Mouse (Mus musculus) cerebellum, postnatal 14 days (tissue): ENCODE measurements around the gene Ncam1.

ENCODE experiments used
- DNase-seq, 2 experiments: peaks; one replicate each; pipeline ENCODE4 v3.0.0; 2021; ENCODE audit warnings: mixed read lengths in 2 of 2

The Ncam1 gene

DNA sequence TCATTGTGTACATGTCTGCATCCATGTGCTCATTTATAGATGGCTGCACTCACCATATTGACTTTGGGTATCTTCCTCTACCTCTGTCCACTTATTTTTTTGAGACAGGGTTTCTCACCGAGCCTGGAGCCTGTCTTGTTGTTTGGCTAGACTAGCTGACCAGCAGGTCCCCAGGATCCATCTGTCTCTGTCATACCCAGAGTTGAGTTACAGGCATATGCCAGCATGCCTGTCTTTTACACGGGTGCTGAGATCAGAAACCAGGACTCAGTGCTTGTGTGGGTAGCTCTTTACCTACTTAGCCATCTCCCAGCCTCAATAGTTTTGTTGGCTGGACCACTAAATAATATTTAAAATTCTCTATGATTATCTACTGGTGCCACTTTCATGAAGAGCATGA, 180.5 kb downstream of the Ncam1 start:
- DNase-seq = peak; percentile 52 to 72

DNA sequence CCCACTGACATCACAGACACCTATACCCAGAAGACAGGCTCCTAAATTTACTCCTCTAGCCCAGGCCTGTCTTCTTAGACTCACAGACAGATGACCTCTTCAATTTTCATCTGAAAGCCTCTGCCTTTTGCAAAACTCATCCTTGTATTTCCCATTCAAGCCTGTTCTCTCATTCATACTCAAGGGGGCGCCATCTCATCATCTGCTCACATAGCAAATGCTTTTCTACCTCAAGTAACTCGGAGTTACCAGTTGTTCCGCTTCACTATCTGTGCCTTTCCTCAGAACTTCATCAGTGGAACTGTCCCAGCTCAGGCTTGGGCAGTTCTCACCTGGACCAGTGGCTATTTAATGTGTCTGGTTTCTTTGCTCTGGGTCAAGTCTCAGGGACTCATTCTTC, 181.5 kb downstream of the Ncam1 start:
- peak; percentile 67 to 70 for DNase-seq

DNA sequence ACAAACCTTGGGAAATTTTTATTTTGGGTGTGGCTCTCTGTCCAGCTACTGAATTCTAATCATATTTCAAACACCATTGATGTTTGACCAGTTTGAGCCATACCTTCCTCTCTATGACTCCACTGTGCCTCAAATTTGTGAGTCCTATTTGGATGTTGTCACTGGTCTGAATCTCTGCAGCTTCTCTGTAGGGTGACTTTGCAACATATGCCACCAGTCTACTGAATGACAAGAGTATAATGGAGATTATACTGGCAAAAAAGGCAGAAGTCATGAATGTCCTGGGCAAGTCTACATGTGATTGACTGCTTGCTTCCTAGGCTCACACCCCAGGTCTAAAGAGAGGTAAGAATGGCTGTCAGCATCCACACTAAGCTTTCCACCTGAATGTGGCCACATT, 186.3 kb downstream of the Ncam1 start:
- DNase-seq = no peak

DNA sequence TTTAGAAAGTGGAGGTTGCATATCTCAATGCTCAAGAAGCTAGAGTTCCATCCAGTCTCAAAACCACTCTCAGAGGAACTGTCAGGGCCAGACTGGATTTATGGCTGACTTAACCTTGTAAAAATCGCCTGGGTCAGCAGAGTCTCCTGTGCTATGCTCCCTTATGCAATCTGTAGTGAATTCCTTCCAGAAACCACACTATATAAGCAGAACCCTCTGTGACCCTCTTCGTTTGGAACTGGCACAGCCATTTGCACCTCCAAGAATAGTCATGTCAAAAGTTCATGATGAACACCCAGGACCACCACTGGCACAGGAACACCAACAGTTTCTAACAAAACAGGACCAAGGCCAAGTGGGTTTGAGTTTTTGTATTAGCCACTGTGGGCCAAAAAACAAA, 190.5 kb downstream of the Ncam1 start:
- DNase-seq = no peak

DNA sequence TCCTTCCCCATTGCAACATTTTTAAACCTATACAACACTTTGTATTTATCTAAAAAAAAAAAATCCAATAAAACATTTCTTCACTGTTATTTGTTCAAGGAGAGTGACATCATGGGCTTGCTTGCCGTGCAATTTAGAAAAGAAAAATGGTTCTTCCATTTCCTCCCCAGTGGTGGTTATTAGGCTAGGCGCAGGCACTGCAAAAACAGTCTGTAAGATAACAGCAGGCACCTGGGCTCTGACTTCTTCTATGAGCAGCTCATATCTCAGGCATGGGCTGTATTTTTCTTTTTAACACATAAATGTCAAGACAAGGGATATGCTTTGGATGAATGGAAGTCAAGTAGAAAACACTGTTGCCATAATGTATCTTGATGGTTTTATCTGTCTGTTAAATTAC, 192.0 kb downstream of the Ncam1 start:
- no peak for DNase-seq

DNA sequence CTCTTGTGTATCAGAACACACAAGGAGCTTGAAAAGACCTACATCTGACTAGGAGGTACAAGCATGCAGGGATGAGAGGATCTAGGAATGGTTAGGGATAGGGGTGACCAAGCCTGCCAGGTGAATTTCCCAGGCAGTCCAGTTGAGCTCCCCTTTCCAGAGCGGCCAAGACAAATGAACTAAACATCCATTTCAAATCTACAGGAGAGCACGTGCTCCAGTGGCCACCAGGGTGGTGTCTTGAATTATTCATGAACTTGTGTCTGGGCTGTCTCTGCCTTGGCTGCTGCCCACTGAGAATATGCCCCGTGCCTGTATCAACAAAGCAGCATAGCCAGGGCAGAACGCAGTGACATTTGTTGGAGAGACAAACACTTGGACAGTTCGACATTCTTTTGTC, 192.4 kb downstream of the Ncam1 start:
- DNase-seq = peak in 1 of 2 experiments; percentile 46

DNA sequence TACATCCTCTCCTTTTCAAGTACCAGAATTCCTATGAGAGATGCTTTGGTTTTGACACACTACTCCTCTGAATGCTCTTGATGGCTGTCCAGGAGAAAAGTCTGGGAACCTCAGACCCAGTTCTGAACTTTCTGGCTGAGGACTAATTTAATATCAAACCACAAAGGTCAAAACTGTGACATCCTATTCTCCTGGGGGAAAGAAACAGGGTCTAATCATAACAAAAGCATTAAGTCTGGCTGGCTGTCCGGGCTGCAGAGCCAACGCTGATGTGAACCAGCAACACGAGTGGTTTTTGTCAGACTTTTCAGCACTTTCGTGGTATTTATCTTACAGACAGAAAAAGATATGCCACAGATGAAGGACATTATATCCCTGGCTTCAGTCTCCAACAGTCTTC, 192.9 kb downstream of the Ncam1 start:
- DNase-seq = no peak

DNA sequence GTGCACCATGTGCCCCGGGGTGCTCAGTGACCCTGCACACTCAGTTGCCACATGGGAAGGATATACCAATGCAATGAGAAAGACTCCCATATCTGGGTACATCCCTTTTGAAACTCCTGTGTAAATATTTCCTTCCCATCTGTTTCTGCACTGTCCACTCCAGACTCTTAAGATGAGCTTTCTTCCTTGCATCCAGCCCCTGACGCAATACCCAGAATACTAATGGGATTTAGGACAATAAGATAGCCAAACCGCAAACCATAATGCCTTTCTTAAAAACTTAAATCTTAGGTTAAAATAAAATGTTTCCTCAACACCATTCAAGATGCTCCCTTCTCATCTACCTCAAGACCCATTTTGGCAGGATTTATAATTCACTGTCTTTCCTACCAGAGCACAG, 193.4 kb downstream of the Ncam1 start:
- DNase-seq = no peak

DNA sequence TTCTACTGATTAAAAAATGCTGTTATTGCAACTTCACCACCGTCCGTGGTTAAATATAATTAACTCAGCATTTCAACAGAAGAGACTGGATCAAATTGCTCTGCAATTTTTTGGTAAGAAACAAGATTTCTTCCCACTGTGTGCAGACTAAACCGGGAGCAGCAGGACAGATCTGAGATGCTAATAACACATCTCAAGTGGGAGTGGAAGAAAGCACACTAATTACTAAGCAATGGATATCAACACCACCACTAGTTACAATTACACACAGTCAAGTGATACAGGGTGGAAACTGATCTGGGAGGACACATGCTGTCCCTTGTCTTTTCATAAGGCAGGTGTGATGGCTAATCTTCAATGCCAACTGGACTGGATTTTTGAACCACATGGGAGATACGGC, 197.5 kb downstream of the Ncam1 start:
- no peak for DNase-seq

DNA sequence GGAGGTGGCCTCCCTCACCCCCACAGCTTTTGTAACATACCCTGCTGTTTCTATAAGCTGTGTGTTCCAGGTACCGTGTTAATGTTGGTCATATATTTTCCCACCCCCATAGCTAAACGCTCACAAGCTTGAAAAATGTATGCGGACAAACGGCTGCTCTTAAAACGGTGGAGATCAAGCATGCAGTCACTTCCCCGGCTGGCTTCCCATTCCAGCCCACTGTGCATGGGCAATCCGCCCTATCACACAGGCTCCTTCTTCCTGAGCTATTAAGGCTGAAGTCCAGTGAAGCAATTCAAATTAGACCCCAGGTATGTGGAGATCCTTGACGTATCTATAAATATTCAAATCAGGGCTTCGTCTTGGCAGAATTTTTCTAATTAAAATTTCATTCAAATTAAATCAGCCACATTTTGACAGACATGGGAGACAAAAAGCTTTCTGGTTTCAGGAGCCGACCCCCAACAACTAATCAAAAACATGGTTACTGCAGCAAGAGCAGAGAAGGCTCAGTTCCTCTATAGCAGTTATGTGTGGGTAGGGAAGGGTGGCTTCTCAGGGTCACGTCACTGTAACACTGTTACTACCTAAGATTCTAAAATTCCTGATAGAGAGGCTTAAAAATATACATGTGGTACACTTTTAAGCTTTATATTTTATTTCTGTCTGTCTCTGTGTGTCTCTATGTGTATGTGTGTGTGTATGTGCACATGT, 202.9 kb downstream of the Ncam1 start:
- DNase-seq = peak; percentile 87 to 90

DNA sequence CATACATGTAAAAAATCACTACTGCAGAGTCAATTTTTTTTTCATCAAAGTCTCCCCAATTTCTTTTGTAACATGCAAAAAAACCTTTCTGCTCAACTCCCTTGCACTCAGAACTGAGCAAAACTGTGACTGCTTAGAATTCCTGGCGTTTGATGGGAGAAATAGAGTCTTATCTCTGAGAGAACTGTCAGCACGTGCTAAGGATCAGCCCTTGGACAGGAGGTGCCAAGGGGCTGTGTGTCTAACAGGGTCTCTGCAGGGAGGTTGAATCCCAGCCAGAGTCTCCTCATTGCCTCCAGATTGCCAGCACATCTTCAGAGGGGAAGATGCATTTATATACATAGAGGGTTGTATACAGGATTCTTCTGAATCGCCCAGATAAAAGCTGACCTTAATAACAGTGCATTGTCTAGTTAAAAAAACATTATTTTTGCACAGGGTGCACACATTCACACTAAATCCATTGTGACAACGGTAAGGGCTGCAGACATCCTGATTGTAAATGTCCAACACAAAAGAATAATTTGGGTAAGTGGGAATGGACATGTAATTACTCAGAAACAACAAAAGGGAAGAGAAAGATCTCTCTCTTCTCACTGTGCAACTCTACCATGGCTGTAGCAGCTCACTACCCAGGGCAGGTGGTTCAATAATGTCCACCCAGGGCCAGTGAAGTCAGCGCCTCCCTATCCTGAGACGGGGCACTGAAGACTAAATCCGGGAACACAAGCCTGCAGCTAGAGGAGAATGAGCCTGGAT, 203.7 kb downstream of the Ncam1 start:
- peak; percentile 53 to 70 for DNase-seq

DNA sequence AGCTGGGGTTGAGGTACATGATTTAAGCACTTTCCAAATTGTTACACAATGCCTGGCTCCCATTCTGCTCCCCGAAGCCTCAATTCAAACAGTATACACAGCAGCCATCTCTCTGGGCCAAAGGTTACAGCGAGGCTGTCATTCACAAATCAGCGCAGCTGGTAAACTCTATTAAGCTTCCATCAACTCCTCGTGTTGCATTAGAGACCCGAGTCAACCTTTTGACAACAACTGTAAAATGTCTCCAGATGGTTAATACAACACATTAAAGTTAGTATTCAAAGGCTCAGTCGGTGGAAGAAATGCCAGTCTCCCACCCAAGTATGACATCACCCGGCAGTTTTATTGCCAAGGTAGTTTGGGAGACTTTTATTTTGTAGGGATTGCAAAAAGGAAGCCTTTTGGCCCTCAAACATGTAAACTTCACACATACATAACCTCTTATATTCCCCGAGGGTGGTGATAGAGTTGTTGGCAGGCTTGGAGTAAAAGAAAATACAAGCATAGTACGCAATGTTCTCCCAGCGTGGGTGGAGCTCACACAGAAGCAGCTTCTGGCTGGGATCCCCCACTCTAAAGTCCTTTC, 204.7 kb downstream of the Ncam1 start:
- DNase-seq = no peak

DNA sequence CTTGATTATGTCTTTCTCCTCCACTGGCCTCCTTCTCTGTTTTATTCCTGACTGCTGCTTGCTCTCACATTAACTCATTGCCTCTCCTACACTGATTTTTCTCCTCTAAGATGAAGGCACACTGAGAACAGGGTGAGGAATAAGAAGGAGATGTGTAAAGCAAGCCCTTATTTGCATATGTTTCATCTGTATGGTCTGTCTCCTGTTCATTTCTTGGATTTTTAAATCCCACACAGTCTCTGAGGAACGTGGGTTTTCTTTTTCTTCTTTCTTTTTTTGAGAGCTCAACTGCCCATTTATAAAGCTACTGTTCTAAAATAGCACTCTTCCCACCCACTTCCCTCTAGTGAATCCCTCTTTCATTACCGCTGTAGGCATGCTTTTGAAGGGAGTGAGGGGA, 206.7 kb downstream of the Ncam1 start:
- no peak for DNase-seq

DNA sequence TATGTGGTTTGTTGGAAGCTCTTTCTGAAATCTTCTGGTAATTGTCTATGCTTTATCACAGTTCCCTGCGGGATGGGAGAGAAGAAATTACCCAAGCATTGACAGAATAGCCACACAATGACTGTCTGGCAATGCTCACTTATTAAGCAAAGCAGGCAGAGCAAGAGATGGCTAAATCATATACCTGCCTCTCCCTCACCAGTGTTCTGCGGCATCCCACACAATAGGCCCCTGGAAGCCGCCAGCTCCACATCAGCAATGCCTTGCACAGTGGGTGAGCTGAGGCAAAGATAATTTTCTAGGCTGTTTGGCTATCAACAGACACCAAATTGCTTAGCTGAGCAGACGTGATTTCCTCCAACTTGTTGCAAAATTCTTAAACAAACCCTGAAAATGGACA, 208.5 kb downstream of the Ncam1 start:
- no peak for DNase-seq

DNA sequence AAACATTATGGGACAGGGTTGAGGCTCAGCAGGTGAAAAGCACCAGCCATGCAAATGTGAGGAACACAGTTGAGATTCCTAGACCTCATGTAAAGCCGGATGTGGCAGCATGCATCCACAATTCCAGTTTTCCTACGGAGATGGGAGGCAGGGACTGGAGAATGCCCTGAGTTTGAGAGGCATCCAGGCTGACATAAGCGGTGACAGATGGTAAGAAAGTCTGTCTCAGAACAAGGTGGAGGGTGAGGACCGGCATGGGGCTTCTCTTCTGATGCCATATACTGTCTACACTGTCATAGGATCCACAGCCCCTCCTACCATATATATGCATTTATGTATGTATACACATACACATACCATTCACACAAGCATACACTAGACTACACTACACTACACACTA, 221.6 kb downstream of the Ncam1 start:
- peak; percentile 52 to 82 for DNase-seq

DNA sequence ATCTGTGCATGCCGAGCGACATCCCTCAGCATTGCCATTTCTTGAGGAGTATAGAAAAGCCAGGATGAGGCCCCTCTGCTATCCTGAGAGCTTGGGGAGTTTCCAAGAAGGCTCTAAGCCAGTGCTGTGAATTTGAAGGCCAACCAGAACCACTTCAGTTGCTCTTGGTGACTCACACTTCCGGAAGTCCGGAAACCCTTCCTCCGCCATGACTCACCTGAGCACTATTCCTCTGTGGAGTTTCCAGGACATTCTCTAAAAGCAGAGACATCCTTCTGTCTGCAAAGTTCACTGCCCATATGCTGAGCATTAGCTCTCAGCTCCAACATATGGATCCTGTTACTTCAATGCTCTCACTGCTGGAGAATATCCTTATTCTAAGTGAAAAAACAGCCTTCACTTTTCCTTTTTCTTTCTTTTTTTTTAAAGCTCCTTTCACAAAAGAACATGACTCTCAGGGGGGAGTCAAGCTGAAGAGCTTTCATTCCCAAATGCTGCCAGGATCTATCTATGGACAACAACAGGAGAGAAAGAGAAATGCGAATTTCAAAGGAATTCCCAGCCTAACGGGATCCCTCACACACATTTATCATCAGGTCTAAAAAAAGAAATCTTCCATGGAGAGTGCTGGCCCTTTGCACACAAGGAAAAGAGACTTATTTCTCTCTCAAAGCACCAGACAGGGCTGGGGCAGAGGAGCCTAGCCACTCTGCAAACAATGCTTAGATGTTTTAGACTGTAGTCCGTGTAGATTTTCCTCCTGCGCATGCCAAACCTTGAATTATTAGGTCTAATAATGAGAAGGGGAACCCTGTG, 226.8 kb downstream of the Ncam1 start:
- DNase-seq = peak; percentile 50 to 63

DNA sequence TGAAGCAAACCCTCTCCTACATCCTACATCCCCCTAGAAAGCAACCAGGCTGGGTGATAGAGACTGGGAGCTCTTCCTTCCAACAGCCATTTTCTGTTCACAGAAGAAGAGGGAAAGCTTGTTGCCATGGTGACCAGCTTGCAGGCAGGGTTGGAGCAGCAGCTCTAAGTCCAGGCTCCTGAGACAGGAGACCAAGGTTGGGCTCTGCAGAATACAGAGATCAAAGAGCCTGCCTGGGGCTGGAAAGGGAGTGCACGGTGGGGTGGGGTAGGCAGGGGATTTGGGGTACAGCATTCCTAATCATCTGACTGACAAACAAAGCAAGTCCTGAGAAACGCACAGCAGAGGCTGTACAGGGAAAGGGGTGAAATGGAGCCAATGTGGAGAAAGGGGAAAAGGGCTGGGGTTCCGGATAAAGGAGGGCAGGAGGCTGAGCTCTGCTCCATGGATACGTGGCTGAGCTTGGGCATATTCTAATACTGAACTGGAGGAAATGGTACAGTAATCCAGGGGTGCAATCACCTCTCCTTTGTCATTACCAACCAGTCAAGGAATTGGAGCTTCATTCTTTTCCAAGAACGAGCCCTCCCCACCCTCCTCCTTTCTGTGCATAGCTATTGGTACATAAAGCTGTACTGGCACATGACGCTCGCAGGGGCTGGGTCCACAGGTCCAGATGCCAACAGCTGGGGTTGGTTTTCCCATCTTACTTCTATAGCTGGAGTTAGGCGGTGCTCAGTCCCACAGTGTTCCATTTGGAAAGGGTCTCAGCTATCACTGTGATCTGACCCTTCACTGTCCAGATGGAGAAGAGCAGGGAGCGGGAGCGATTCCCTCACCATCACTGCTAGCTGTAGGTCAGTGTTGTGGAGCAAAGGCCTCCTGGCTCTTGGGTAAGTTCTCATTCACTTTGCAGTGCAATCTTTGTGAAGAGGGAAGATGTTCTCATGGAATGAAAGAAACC, 227.7 kb downstream of the Ncam1 start:
- DNase-seq = peak; percentile 73 to 77

DNA sequence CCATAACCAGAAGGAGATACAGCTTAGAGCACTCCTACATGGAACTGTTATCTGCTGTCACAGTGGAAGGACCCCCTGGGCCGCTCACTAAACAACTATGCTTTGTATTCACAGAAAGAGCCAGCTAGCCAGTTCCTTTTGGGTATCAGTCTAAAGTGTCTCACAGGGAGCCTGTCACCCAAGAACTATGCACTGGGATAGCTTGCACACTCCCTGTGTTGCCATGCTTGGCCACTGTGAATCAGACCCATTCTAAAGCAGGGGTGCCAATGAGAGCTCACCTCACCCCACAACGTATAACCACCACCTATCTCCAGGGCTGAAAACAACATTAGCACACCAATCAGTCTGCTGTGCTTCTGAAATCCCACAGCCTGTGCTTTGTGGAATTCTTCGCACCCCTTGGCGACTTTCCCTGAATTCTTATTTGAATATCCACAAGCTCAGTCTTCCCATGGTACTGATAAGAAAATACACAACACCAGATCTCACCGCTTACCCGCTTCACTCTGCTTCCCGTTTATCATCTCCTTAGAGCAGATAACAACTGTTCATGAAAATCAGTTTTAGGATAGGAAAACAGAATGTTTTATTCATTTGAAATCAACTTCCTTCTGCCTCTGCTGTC, 228.6 kb downstream of the Ncam1 start:
- DNase-seq = no peak

DNA sequence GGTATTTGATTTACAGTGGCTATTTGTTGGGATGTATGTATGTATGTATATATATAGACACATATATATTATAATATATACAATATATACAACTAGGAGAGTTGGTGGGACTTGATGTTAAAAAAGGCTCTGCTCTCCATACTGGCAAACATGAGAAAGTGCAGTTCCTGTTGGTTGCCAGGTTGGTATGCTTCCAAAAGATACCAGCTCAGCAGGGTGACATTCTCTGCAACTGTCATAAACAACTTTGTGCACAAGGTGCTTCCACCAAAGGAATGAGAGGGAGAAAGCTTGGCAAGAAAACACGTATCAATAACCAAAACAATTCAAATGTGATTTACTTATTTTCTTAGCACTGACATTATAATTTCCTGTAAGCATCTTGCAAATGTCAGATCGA, 232.9 kb downstream of the Ncam1 start:
- DNase-seq = peak; percentile 35 to 61

DNA sequence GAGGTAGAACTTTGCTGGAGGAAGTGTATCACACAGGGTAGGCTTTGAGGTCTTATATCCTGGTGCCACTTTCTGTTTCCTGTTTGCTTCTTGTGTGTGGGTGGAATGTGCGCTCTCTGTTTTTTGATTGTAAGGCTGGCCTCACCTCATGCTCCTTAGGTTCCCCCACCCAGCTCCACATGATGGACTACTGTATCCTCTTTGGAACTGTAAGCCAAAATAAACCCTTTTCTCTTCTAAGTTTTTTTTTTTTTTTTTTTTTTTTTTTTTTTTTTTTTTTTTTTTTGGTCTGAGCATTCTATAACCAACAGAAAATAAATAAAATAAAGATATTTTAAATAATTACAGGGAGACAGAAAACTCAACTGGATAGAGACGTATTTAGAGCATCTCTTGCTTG, 239.8 kb downstream of the Ncam1 start:
- no peak for DNase-seq

DNA sequence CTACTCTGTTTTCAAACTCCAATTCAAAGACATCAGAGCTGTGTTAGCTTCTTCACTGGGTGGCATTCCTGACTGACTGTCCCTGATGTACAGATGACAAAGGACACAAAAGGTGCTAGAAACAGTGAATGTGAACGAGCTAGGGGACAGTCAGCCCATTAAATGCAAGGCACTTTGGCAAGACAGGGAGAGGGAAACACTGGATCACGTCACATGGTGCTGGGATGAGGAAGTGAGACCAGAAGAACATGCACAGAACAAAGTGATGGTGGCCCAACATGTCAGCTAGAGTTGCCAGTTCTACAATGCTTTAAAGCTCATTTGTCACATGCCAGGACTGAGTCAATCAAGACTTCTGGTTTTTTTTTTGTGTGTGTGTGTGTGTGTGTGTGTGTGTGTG, 247.4 kb downstream of the Ncam1 start:
- no peak for DNase-seq

DNA sequence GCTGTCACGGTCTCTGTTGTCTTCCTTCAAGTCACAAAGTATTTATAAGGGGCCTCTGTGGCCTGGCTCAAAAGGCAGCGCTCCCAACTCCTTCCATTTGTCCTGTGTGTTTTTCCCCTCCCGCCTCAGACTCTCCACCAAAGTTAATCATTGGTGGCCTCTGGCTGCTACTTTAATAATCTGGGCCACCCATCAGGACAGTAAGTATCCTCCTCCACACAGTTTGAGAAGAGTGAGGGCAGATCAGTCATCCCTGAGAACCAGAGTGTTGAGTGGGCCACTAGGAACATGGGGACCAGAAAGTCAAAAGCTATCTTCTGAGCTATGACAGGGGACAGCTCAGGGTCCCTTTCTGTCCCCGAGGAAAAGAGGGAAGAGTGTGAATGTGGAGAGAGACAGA, 256.1 kb downstream of the Ncam1 start:
- DNase-seq = no peak
